Mouse (Mus musculus) heart, embryonic 16.5 days (tissue): ENCODE data around the gene Golt1b. TPM values are rescaled to one million over a fixed set of nuclear protein-coding genes. Genes with fewer than 3 reads are reported as not detected.

ENCODE experiments used
- ATAC-seq: fragments of 200-750 bp; cut with Nextera tagmentation; replicated peaks from 2 replicates; pipeline ENCODE4 v1.8.0; 2017; ENCODE audit warnings: moderate number of reproducible peaks; ENCODE audit not compliant: insufficient read depth, low FRiP score; ENCODE audit errors: extremely low read depth
- H3K27ac ChIP-seq: fragments of 300-500 bp; sonication (generic); 2 replicates; pipeline ENCODE4 v1.5.1; 2014; ENCODE audit warnings: mild to moderate bottlenecking, low read length, control low read depth, moderate library complexity
- H3K27me3 ChIP-seq: fragments of 300-500 bp; sonication (generic); 2 replicates; pipeline ENCODE4 v1.6.1; 2014; ENCODE audit warnings: low read length, mixed read lengths; ENCODE audit not compliant: control insufficient read depth, insufficient read depth
- H3K36me3 ChIP-seq: fragments of 300-500 bp; sonication (generic); 2 replicates; pipeline ENCODE4 v1.6.1; 2014; ENCODE audit not compliant: control insufficient read depth, insufficient read depth
- H3K4me1 ChIP-seq: fragments of 300-500 bp; sonication (generic); 2 replicates; pipeline ENCODE4 v1.6.1; 2014; ENCODE audit warnings: low read length, mixed read lengths; ENCODE audit not compliant: control insufficient read depth, insufficient read depth
- H3K4me2 ChIP-seq: fragments of 300-500 bp; sonication (generic); 2 replicates; pipeline ENCODE4 v1.6.1; 2014; ENCODE audit warnings: low read depth, mild to moderate bottlenecking, control low read depth, low read length
- H3K4me3 ChIP-seq: fragments of 300-500 bp; sonication (generic); 2 replicates; pipeline ENCODE4 v1.5.1; 2014; ENCODE audit warnings: mild to moderate bottlenecking, control low read depth, low read length
- H3K9ac ChIP-seq: fragments of 300-500 bp; sonication (generic); 2 replicates; pipeline ENCODE4 v1.6.1; 2014; ENCODE audit warnings: low read length, control low read depth
- H3K9me3 ChIP-seq: fragments of 300-500 bp; sonication (generic); replicated peaks from 2 replicates; pipeline ENCODE4 v1.6.1; 2016; ENCODE audit warnings: low read length; ENCODE audit not compliant: control insufficient read depth
- WGBS: fragments of 180-500 bp; shearing (Covaris S2); extraction: QIAGEN DNeasy Blood & Tissue Kit; methylation state at CpG from one replicate; pipeline ENCODE4 v1.1.7; 2014; 5-methylcytosine and 5-hydroxymethylcytosine counted together
- polyA plus RNA-seq: library from polyadenylated mRNA; unstranded; fragments of >200 nt; fragmentation: Nextera tagmentation; extraction: Ambion mirVana; gene quantifications from 2 replicates; pipeline ENCODE4 v1.2.1, GENCODE M21; 2015

Gene Golt1b
- polyA plus RNA-seq, 1 experiment from 2014 or later: 63.5 TPM

DNA sequence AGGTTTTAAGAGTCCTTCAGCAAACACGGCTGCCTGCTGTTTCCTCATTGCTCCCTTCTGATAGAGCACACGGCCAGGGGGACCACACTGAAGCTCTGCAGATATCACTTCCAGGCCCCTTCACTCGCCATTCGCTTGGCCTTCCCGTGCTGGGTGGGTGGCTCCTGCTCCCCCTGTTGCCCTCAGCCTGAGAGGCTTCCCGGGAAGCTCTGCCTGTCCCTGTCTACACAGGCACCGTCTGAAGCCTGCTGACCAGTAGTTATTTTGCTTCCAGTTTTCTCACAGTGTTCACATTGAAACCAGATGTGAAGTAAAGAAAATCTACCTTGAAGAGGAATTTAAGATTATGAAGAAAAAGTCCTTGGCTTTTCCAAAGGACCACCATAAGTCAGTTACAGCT lies 29.9 kb upstream of the Golt1b start:
- H3K9me3 ChIP-seq: no peaks in the 10 kb centered on the region
- H3K4me1 ChIP-seq: no peaks in the 10 kb centered on the region
- no peak for ATAC-seq
- peaks cover 42% of the 10 kb centered on the region for H3K36me3 ChIP-seq
- no peak overlapping the region for H3K9ac ChIP-seq
- 70% methylated on average over 7 of the region's 7 CpGs for WGBS
- H3K27me3 ChIP-seq: no peaks in the 10 kb centered on the region
- no peak overlapping the region for H3K27ac ChIP-seq
- H3K4me2 ChIP-seq: no peak overlapping the region
- no peak overlapping the region for H3K4me3 ChIP-seq

DNA sequence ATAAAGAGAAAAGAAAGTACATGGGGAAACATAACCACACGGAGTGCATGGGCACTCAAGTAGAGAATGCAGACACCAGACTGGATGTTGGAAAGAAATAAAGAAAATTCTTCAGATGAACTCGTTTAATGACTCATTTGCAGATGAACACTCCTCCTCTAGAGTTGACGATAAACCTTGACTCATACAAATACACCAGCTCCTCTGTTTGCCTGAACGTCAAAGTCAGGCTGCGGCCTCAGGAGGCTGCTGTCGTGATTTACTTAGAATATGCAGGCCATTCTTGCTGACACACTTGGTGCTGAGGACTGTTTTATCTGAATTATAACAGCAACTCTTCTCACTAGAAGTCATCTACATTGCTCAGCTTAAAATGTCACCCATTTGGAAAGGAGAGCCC lies 25.0 kb upstream of the Golt1b start:
- Histone ChIP-seq H3K4me1 (no peaks in the 10 kb centered on the region), H3K27me3 (no peaks in the 10 kb centered on the region), H3K36me3 (peaks cover 46% of the 10 kb centered on the region), H3K9me3 (no peaks in the 10 kb centered on the region), H3K27ac (no peak overlapping the region), H3K4me2 (no peak overlapping the region), H3K4me3 (no peak overlapping the region), H3K9ac (no peak overlapping the region)
- ATAC-seq: no peak
- 85% methylated on average over 6 of the region's 6 CpGs for WGBS

DNA sequence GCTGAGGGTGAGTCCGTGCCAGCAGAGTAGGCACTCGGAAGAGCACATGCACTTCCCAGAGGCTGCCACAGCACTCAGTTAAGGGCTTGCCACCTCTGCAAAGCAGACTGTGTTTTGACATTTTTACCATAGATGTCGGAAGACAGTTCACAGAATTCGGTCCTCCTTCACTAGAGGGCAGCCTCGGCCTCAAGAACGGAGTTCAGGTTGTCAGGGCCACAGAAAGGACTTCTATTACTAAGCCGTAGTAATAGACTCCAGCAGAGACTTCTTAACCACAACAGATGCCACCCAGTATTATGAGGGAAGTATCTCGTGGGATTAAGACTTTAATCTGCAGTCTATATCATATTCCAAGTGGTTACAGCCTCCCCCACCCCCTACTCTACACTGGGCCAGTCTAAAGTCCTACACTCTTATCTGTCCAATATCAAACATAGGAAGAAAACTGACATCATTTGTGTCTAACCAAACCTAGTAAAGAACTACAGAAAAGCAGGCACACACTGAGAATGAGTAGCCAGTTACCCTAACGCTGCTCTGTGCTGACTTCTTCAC lies 23.9 kb upstream of the Golt1b start:
- no peak for ATAC-seq
- no peak overlapping the region for H3K4me2 ChIP-seq
- H3K9ac ChIP-seq: no peak overlapping the region
- 71% methylated on average over 9 of the region's 9 CpGs for WGBS
- no peak overlapping the region for H3K27ac ChIP-seq
- H3K9me3 ChIP-seq: no peaks in the 10 kb centered on the region
- H3K36me3 ChIP-seq: peaks cover 44% of the 10 kb centered on the region
- H3K4me3 ChIP-seq: no peak overlapping the region
- no peaks in the 10 kb centered on the region for H3K4me1 ChIP-seq
- no peaks in the 10 kb centered on the region for H3K27me3 ChIP-seq

DNA sequence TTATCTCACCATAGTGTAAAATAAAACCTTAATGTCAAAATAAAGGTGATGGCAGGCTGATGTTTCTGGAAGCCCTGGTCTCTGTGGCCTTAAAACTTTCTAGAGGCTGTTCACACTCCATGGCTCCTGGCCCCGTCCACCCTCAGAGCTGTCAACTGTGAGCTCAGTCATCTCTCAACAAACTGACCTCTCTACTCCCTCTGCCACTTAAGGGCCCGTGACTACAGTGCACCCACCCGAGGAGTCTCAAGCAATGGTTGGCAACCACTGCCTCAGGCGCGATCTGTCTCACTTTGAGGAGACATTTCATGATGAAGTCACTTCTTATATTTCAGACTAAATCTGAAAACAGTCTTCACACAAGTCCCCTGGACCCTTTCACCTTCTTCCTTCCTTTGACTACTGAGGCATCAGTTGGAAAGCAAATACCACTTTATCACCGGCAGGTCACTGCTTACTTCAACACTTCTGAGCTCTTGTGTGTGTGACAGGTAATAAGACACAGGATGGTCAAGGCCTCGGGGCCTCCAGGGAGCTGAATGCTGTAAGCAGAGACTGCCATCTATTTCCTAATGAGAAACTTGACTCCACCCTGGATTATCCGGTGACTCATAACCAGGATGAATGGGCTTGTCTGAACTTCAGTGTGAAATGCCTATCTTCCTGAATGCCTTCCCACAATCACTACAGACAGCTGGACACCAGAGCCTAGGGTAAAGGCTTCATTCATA lies 21.1 kb upstream of the Golt1b start:
- ATAC-seq: no peak
- peaks cover 27% of the 10 kb centered on the region for H3K36me3 ChIP-seq
- no peak overlapping the region for H3K4me2 ChIP-seq

DNA sequence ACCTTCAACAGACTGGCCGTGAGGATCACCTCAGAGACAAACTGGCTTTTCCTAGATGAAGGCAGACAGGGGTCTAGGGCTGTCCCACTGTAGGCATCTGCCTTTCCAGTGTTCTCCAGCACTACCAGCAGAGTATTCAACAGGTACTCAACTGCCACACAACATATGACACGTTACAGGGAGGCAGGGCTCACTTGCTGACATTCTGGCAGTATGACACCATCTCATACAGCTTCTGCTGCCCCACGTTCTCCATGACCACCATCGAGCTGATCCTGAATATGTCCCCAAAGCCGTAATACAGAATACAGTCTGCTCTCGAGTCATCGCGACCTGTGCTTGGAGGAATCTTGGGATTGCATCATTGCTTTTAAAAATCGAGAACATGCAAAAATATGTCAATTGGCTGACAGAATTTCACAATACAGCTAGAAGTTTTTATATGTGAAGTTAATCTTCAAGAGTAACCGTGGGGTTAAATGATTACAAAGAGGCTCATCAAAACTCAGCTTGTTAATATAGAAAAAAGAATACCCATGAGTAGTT lies 20.5 kb upstream of the Golt1b start:
- H3K27me3 ChIP-seq: no peaks in the 10 kb centered on the region
- H3K4me2 ChIP-seq: no peak overlapping the region
- no peaks in the 10 kb centered on the region for H3K4me1 ChIP-seq
- no peak overlapping the region for H3K9ac ChIP-seq
- no peak overlapping the region for H3K27ac ChIP-seq
- ATAC-seq: no peak
- WGBS: 86% methylated on average over 10 of the region's 10 CpGs
- H3K4me3 ChIP-seq: no peak overlapping the region
- H3K36me3 ChIP-seq: peaks cover 25% of the 10 kb centered on the region
- H3K9me3 ChIP-seq: no peaks in the 10 kb centered on the region

More for the DNA sequence above, 21.1 kb upstream of the Golt1b start:
- WGBS: 70% methylated on average over 8 of the region's 8 CpGs
- Histone ChIP-seq H3K27ac (no peak overlapping the region), H3K4me3 (no peak overlapping the region), H3K9ac (no peak overlapping the region), H3K4me1 (no peaks in the 10 kb centered on the region), H3K9me3 (no peaks in the 10 kb centered on the region), H3K27me3 (no peaks in the 10 kb centered on the region)

DNA sequence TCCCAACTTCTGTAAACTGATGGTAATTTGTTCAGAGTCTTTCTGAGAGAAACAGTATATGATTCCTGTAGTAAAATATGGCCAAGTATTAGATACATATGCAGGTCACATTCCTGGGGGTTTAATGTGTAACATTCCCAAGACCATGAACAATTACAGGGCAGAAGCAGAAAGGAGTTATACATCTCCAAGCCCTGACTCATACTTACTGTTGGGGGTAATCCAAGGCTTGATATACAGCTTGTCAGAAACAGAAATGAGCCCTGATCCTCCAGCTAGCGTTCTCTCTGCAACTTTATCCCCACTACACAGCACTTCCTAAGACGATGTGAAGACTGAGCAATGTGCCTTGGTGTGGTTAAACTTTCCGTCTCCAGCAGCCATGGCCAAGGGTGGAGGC lies 19.5 kb upstream of the Golt1b start:
- WGBS: 88% methylated on average over 3 of the region's 3 CpGs
- H3K9ac ChIP-seq: no peak overlapping the region
- H3K27me3 ChIP-seq: no peaks in the 10 kb centered on the region
- no peak overlapping the region for H3K4me3 ChIP-seq
- peaks cover 29% of the 10 kb centered on the region for H3K36me3 ChIP-seq
- no peak for ATAC-seq
- no peak overlapping the region for H3K27ac ChIP-seq
- H3K4me2 ChIP-seq: no peak overlapping the region
- H3K9me3 ChIP-seq: no peaks in the 10 kb centered on the region
- H3K4me1 ChIP-seq: no peaks in the 10 kb centered on the region

DNA sequence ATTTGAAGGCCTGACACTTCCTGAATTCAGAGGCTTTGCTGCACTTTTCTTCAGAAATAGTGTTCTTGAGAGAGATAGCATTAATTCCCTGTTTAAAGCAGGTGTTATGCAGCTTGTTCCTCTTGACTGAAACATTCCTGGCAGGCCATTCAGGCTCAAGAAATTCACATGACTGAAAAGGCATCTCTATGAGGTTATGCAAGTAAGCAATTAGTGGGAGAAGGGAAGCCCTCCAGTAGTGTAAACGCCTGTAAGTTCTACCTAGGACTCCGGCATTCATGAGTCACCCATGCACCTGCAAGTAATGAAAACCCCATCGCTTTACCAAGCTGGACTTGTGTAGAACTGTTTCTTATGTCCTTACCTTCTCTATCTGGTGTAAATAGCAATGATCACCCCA lies 17.5 kb upstream of the Golt1b start:
- Histone ChIP-seq H3K36me3 (peaks cover 26% of the 10 kb centered on the region; the same call in 1 of the 2 replicates), H3K4me3 (no peak overlapping the region), H3K4me1 (no peaks in the 10 kb centered on the region), H3K27me3 (no peaks in the 10 kb centered on the region), H3K27ac (no peak overlapping the region), H3K4me2 (no peak overlapping the region), H3K9ac (no peak overlapping the region), H3K9me3 (no peaks in the 10 kb centered on the region)
- no peak for ATAC-seq
- WGBS: 85% methylated on average over 3 of the region's 3 CpGs

DNA sequence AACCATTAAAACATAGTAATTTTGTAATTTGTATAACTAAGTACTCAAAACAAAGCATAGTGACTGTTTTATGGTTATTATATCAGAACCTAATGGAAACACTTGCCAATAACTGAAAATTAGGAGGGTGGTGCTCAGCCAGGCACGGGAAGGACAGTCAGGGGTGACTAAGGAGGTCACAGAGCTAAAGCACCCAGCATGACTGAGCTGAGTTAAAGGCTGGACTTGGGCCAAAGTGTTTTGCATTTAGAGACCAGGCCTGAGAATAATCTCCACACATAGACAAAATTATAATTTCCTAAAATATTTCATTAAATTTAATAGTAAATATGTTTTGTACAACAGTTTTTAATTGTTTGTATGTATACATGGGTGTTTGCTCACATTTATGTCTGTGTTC lies 9.9 kb upstream of the Golt1b start:
- 74% methylated on average over 1 of the region's 1 CpGs for WGBS
- Histone ChIP-seq H3K4me3 (no peak overlapping the region), H3K4me1 (no peaks in the 10 kb centered on the region), H3K9ac (no peak overlapping the region), H3K27me3 (no peaks in the 10 kb centered on the region), H3K27ac (no peak overlapping the region), H3K9me3 (no peaks in the 10 kb centered on the region), H3K36me3 (peaks cover 20% of the 10 kb centered on the region), H3K4me2 (no peak overlapping the region)
- no peak for ATAC-seq

DNA sequence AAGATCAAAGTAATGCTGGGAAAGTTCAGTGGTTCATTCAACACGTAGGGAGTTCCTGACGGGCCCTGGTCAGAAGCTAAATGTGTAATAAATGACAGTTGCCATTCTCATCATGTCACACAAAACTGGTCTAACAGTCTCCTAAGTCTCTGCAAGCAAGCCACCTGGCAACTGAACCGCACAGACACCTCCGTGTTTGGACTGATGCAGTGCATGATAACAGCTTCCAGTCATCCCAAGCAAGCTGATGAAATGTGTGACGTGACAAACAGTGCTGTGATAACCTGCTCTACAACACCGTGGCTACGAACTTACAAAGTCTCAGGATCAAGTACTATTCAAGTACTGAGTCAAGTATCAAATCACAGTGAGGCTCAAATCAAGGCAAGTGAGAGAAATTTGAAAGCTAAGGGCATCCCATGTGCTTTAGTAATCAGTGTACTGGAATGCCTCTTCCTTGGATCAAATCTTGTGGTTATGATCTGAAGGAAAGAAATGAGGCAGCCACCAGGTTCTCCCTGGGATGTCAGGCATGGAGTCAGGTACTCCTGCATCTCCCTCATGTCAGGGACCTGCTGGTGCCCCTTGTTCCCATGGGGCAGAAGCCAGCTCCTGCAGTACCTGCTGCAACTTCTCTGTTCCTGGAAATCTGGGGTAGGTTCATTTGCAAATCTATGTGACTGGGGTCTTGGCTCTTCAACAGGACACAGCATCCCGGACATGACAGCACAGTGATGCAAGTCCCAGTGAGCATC lies 8.3 kb upstream of the Golt1b start:
- Histone ChIP-seq H3K9me3 (no peaks in the 10 kb centered on the region), H3K4me1 (no peaks in the 10 kb centered on the region), H3K27me3 (no peaks in the 10 kb centered on the region), H3K4me2 (no peak overlapping the region), H3K9ac (no peak overlapping the region), H3K27ac (no peak overlapping the region), H3K36me3 (peaks cover 13% of the 10 kb centered on the region), H3K4me3 (no peak overlapping the region)
- 75% methylated on average over 8 of the region's 8 CpGs for WGBS
- ATAC-seq: no peak
